Mouse (Mus musculus) heart, postnatal 10 days (tissue): ENCODE measurements around the gene Mogat2. TPM values are rescaled to one million over a fixed set of nuclear protein-coding genes. Genes with fewer than 3 reads are reported as not detected.

Experiments used
- DNase-seq, 2 experiments: peaks; one replicate each; pipeline ENCODE4 v3.0.0; 2021
- intact Hi-C: fragments of 180-260 bp; cut with DNase I; formaldehyde crosslinking; loops from one replicate; pipeline ENCODE4 v1.15.1; 2025
- total RNA-seq, 2 experiments: library from RNA; stranded (reverse); gene quantifications; 2 replicates each; pipeline ENCODE4 v1.2.3; 2021

The Mogat2 gene
- total RNA-seq, 2 experiments from 2014 or later = not detected

DNA sequence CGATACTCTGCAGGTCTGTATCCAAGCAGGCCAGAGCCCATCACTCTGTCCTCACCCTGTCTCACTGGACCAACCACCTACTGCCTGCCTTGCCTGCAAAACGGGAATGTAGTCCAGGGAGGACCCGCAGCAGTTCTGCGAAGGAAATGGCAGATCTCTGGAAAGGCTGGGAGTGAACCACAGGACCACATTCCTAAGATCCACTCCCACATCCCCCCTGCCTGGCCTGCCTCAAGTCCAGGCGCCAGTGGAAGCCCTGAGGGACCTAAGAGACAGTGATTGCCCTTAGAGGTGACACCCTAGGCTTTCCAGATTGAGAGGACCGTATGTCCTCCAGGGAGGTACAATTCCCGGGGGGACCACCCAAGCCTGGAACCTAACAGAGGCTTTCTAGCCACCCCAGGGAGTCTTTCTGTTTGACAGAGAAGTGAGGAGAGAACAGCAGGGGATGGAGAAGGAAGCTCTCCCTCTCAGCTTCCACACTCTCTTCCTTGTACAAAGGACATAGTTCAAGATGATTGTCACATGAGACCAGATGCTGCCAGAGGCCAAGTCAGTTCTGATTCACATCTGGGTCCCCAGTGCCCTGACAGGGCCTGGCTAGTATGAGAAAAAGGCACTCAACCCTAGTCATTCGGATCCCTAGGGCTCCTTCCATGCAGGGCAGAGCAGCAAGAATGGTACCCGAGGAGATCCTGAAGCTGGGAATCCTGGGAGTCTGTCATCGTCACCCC is 66.5 kb downstream of the Mogat2 start:
- DNase-seq = no peak

GRCm38 (mm10) chr7:99170519-99170918 is 67.9 kb downstream of the Mogat2 start:
- intact Hi-C loops = no loop called here
- no peak for DNase-seq

More for the DNA sequence above, 66.5 kb downstream of the Mogat2 start:
- intact Hi-C loops = no loop called here

- no peak for DNase-seq
- intact Hi-C loops = no loop called here
Observed at GRCm38 (mm10) chr7:99169717-99170403, 68.6 kb downstream of the Mogat2 start.

Other genes starting within 250 kb of the Mogat2 start
- 10 to 100 TPM; 34.6 to 35.0 TPM for gene Uvrag, start 97.5 kb downstream of the Mogat2 start, total RNA-seq
- 100 to 1,000 TPM; 154 to 202 TPM for gene Dgat2, start 55.9 kb downstream of the Mogat2 start, total RNA-seq
- gene Map6, start 28.8 kb upstream of the Mogat2 start, total RNA-seq = 1 to 10 TPM; 5.1 to 6.0 TPM
- 100 to 1,000 TPM; 442 to 536 TPM for gene Serpinh1, start 114.6 kb upstream of the Mogat2 start, total RNA-seq
- gene Gdpd5, start 142.8 kb upstream of the Mogat2 start, total RNA-seq = 10 to 100 TPM; 40.9 to 43.1 TPM
- gene Klhl35, start 227.4 kb upstream of the Mogat2 start, total RNA-seq = under 1 TPM; 0.35 to 0.62 TPM
- gene Rps3, start 245.1 kb upstream of the Mogat2 start, total RNA-seq = 100 to 1,000 TPM; 380 to 408 TPM